Mouse (Mus musculus) cerebellum, adult 18-20 months (tissue): ENCODE results near the gene Ptgfrn.

Experiments used
- DNase-seq, 2 experiments: peaks; one replicate each; pipeline ENCODE4 v3.0.0; 2021

The Ptgfrn gene

DNA sequence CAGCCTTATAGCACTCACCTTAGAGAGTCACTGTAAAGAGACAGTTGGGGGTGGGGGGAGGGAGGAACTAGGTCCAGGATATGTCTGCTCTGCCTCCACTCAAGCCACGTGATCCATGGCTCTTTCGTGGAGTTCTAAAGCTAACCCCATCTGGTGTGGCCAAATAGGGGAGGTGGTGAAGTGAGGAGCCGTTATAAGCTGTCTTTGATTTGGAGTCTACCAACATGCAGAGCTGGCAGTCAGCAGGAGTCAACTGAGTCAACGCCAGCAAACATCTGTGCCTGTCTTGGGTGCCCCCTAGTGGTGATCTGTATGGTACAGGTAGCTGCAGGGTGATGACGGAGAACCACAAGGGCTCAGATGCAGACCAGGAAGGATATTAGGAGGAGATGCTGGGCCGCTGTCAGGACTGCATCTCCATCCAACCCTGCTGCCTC is 111.2 kb downstream of the Ptgfrn start:
- DNase-seq: peak; percentile 42 to 56

DNA sequence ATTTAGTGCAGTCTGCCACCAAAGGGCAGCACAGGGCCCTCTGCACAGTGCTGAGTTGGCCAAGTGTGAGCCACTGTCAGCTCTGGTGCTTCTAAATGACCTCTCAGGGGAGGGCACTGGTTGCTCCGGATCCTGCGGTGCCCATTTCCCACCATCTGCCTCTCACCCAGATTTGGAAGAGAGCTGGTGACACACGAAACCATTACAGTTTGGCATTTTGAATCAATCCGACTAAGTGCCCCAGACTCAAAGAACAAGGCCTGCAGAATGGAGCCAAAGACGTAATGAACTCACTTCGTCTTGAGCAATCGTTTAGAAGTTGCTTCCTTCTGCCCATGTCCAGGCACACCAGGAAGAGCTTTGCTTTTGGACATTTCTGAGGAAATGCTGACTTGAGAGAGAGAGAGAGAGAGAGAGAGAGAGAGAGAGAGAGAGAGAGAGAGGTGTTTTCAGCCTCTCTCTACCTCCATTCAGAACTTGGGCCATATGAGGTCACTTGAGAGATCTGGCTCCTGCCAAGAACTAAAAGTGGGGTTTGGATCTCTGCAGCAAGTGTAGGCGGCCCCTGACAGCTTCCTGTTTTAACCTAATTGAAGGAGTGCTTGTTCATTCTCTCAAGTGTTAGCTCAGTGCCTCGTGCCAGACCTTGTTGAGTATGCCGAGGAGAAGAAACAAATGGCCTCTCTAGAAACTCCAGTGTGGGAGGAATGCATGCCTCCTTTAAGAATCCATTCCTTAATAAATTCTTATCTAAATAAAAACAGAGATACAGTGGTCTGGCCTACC is 112.1 kb downstream of the Ptgfrn start:
- no peak for DNase-seq

DNA sequence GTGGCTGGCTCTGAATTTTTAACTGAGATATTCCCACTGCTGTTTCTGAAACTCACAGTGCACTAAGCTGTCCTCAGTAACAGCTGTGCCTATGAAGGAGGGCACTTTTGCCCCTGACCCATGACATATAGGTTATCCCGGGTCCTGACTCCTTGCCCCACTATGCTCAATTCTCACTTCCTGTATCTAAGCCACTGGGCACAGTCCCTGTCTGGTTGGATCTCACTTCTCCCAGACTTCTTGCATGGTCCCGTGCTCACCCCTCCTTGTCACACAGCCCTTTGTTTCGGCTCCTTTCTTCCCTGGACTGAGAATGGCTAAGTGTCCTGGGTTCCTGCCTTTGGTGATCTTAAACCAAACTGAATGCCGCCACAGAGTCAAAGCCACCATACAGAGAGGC is 115.8 kb downstream of the Ptgfrn start:
- no peak for DNase-seq

- DNase-seq: no peak
Measured at GRCm38 (mm10) chr3:100993718-100994117, 116.4 kb downstream of the Ptgfrn start.

DNA sequence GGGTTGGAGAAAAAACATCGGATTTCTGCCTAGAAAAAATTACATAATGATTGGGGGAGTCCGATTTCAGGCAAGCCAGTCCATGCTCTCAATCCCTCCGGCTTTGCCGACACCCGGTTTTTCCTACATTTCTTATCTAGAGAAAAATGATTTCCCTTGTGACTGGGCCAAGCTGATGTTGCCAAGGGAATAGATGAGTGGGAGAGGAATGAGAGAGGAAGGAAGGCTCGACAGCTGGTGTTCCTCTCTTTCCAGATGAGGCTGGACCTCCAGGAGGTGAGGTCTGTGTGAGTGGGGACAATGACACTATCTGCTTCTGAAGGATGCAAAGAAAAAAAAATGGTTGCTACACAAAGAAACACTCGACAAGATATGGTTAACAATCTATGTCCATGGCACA is 116.9 kb downstream of the Ptgfrn start:
- no peak for DNase-seq
